Mouse (Mus musculus): ENCODE data around the gene Spi1. TPM values are rescaled to one million over a fixed set of nuclear protein-coding genes. Genes with fewer than 3 reads are reported as not detected.
"Not testable (repeated sequence)": the region's sequence is repeated elsewhere in the genome, so short reads cannot be mapped to it uniquely, and the experiment has no call there.

Gene Spi1
- polyA plus RNA-seq, 1 experiment: 17.7 TPM

- DNase-seq (ENCODE audit: low spot score): no peak
Measured at GRCm38 (mm10) chr2:91090827-91091226, 8.6 kb downstream of the Spi1 start.

- no peak for DNase-seq (ENCODE audit: low spot score)
Measured at GRCm38 (mm10) chr2:91096524-91096923, 14.3 kb downstream of the Spi1 start.

- DNase-seq (ENCODE audit: low spot score): no peak
Measured at GRCm38 (mm10) chr2:91097015-91097414, 14.8 kb downstream of the Spi1 start.

GRCm38 (mm10) chr2:91098156-91098555 lies 16.0 kb downstream of the Spi1 start:
- DNase-seq (ENCODE audit: low spot score): no peak

GRCm38 (mm10) chr2:91101124-91101740 lies 19.0 kb downstream of the Spi1 start:
- DNase-seq (ENCODE audit: low spot score): peak; percentile 68

- no peak for DNase-seq (ENCODE audit: low spot score)
Measured at GRCm38 (mm10) chr2:91108156-91108555, 26.0 kb downstream of the Spi1 start.

GRCm38 (mm10) chr2:91109241-91109640 lies 27.1 kb downstream of the Spi1 start:
- DNase-seq (ENCODE audit: low spot score): no peak

GRCm38 (mm10) chr2:91109807-91110385 lies 27.7 kb downstream of the Spi1 start:
- no peak for DNase-seq (ENCODE audit: low spot score)

GRCm38 (mm10) chr2:91110429-91110828 lies 28.2 kb downstream of the Spi1 start:
- DNase-seq (ENCODE audit: low spot score): no peak

GRCm38 (mm10) chr2:91111832-91112231 lies 29.6 kb downstream of the Spi1 start:
- not testable (repeated sequence) for DNase-seq (ENCODE audit: low spot score)

- DNase-seq (ENCODE audit: low spot score): no peak
Measured at GRCm38 (mm10) chr2:91112491-91112890, 30.3 kb downstream of the Spi1 start.

- no peak for DNase-seq (ENCODE audit: low spot score)
Measured at GRCm38 (mm10) chr2:91113334-91113733, 31.1 kb downstream of the Spi1 start.

GRCm38 (mm10) chr2:91113852-91114251 lies 31.7 kb downstream of the Spi1 start:
- DNase-seq (ENCODE audit: low spot score): no peak

GRCm38 (mm10) chr2:91114781-91115577 lies 32.8 kb downstream of the Spi1 start:
- DNase-seq (ENCODE audit: low spot score): peak; percentile 94

- no peak for DNase-seq (ENCODE audit: low spot score)
Measured at GRCm38 (mm10) chr2:91115578-91115970, 33.4 kb downstream of the Spi1 start.

- no peak for DNase-seq (ENCODE audit: low spot score)
Measured at GRCm38 (mm10) chr2:91116842-91117241, 34.7 kb downstream of the Spi1 start.

- no peak for DNase-seq (ENCODE audit: low spot score)
Measured at GRCm38 (mm10) chr2:91117585-91118275, 35.5 kb downstream of the Spi1 start, which contains the start of gene Mybpc3. Gene Mybpc3, plus strand, starts transcription at chr2:91118144.

GRCm38 (mm10) chr2:91118647-91119046 lies 36.5 kb downstream of the Spi1 start:
- DNase-seq (ENCODE audit: low spot score): no peak

GRCm38 (mm10) chr2:91119061-91119460 lies 36.9 kb downstream of the Spi1 start:
- DNase-seq (ENCODE audit: low spot score): no peak

GRCm38 (mm10) chr2:91119551-91119950 lies 37.4 kb downstream of the Spi1 start:
- no peak for DNase-seq (ENCODE audit: low spot score)

- no peak for DNase-seq (ENCODE audit: low spot score)
Measured at GRCm38 (mm10) chr2:91120261-91120671, 38.1 kb downstream of the Spi1 start.

GRCm38 (mm10) chr2:91121011-91121410 lies 38.8 kb downstream of the Spi1 start:
- DNase-seq (ENCODE audit: low spot score): no peak

Measured in urinary bladder, adult 2 months (tissue).